Mouse (Mus musculus) liver, adult 2 months (tissue): ENCODE results near the gene Stip1.

Experiments
- CTCF ChIP-seq: fragments of 200-500 bp; IDR thresholded peaks from 2 replicates; pipeline ENCODE4 v1.5.1; 2011; ENCODE audit warnings: low read depth, low read length, control low read depth
- POLR2A ChIP-seq: fragments of 200-500 bp; IDR thresholded peaks from 2 replicates; pipeline ENCODE4 v1.6.1; 2011; ENCODE audit warnings: low read length, control low read depth; ENCODE audit not compliant: insufficient read depth; ENCODE audit errors: extremely low read depth

GRCm38 (mm10) chr19:7020224-7020641 is 19.5 kb downstream of the Stip1 start:
- TF ChIP-seq POLR2A (no peak), CTCF (peak; percentile 69)
